Comparison of ENCODE assay signal across 8 mouse cellular contexts in the genomic region with DNA sequence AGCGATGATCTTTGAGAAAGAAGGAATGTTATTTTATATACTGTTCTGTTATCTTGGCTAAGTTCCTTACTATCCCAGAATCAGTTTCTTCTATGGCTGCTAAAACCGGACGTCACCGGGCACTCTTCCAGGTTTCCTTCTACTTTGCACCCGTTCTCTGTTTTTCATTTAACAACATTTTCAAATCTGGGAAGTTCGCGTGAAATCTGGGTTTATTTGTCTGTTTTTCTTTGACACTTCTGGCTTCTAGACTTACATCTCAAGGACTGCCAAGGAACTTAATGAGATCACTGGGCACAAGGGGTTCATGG. TPM values are rescaled to one million over a fixed set of nuclear protein-coding genes. Genes with fewer than 3 reads are reported as not detected.
DNase-seq lines count a peak whose midpoint lies in the region; ATAC-seq and TF ChIP-seq lines count a peak whose summit lies in the region.

No protein-coding gene starts in this region.

- no peaks in the 10 kb centered on the region; the same call in 1 of the 2 replicates for H3K4me1 ChIP-seq in neural tube, embryonic 11.5 days (ENCODE audit: control insufficient read depth, insufficient read depth, low read length)
- peaks cover 3% of the 10 kb centered on the region; the same call in 1 of the 2 replicates for H3K4me1 ChIP-seq in cortical plate, adult 2 months (ENCODE audit: control insufficient read depth, insufficient read depth, low read length)
- H3K4me1 ChIP-seq in heart, embryonic 12.5 days (replicated peaks), result peaks cover 10% of the 10 kb centered on the region

- no peak for TF ChIP-seq CTCF in cortical plate, adult 2 months (IDR thresholded peaks at IDR 0.05; ENCODE audit: extremely low read depth, insufficient read depth, low read length)

- H3K4me3 ChIP-seq in neural tube, embryonic 11.5 days (ENCODE audit: low read depth, low read length), result peak overlapping the region; percentile 56
- H3K4me3 ChIP-seq in cortical plate, adult 2 months (ENCODE audit: insufficient read depth, low read length), result peak overlapping the region; percentile 57
- peak overlapping the region; percentile 80 for H3K4me3 ChIP-seq in heart, embryonic 12.5 days
- H3K4me3 ChIP-seq in macrophage (ENCODE audit: inconsistent target), result peak overlapping the region; percentile 98

- no peak for ATAC-seq in neural tube, embryonic 11.5 days (ENCODE audit: insufficient read depth, low FRiP score, low TSS enrichment)
- ATAC-seq in heart, embryonic 12.5 days (ENCODE audit: insufficient number of reproducible peaks, low FRiP score), result peak; percentile 49

- no peak for TF ChIP-seq POLR2A in cortical plate, adult 2 months (IDR thresholded peaks at IDR 0.05; ENCODE audit: extremely low read depth, insufficient read depth, low read length)

- 44% methylated on average over 7 of the region's 7 CpGs for WGBS in neural tube, embryonic 11.5 days
- WGBS in heart, embryonic 12.5 days, result 27% methylated on average over 7 of the region's 7 CpGs
- 19% methylated on average over 7 of the region's 7 CpGs for WGBS in macrophage (ENCODE audit: missing documents)

- peak overlapping the region; percentile 43 for H3K4me2 ChIP-seq in neural tube, embryonic 11.5 days (ENCODE audit: low read depth)
- H3K4me2 ChIP-seq in heart, embryonic 12.5 days, result peak overlapping the region; percentile 68

- H3K9me3 ChIP-seq in neural tube, embryonic 11.5 days (ENCODE audit: control insufficient read depth, low read length), result no peaks in the 10 kb centered on the region
- no peaks in the 10 kb centered on the region for H3K9me3 ChIP-seq in heart, embryonic 12.5 days (replicated peaks)

- H3K27ac ChIP-seq in neural tube, embryonic 11.5 days (ENCODE audit: low read depth, low read length), result 0 out of 2 replicates have a peak overlapping the region, but pooled peaks have one; percentile 3
- no peak overlapping the region for H3K27ac ChIP-seq in cortical plate, adult 2 months (ENCODE audit: insufficient read depth, low read length)
- H3K27ac ChIP-seq in heart, embryonic 12.5 days (ENCODE audit: poor library complexity, severe bottlenecking), result peak overlapping the region; percentile 82
- H3K27ac ChIP-seq in macrophage, result peak overlapping the region; percentile 68

- H3K27me3 ChIP-seq in neural tube, embryonic 11.5 days (ENCODE audit: control insufficient read depth, insufficient read depth, low read length), result no peaks in the 10 kb centered on the region
- no peaks in the 10 kb centered on the region for H3K27me3 ChIP-seq in heart, embryonic 12.5 days (replicated peaks)

- peaks cover 23% of the 10 kb centered on the region for H3K79me2 ChIP-seq in macrophage (ENCODE audit: inconsistent target)

- no peak for DNase-seq in neural tube, embryonic 11.5 days (ENCODE audit: low spot score)
- no peak for DNase-seq in neural tube, embryonic 10.5 days (ENCODE audit: extremely low spot score, low spot score)
- peak; percentile 84 for DNase-seq in kidney, postnatal 10 days
- DNase-seq in embryo, embryonic 10 days (ENCODE audit: low spot score), result no peak
- DNase-seq in urinary bladder, postnatal 10 days (ENCODE audit: low spot score), result no peak

- H3K36me3 ChIP-seq in neural tube, embryonic 11.5 days (ENCODE audit: control insufficient read depth, insufficient read depth, low read length), result no peaks in the 10 kb centered on the region
- H3K36me3 ChIP-seq in heart, embryonic 12.5 days, result peaks cover 9% of the 10 kb centered on the region; the same call in 1 of the 2 replicates
- peaks cover 7% of the 10 kb centered on the region; the same call in 1 of the 2 replicates for H3K36me3 ChIP-seq in macrophage (ENCODE audit: inconsistent target)

- H3K9ac ChIP-seq in neural tube, embryonic 11.5 days (ENCODE audit: low read length), result peak overlapping the region; percentile 66
- peak overlapping the region; percentile 82 for H3K9ac ChIP-seq in heart, embryonic 12.5 days

RNA-seq across cellular contexts. Expression of gene Tomm7, which starts 0.5 kb away (rescaled TPM):
- polyA plus RNA-seq in neural tube, embryonic 11.5 days (2014; fragmentation: Nextera tagmentation; extraction: Ambion mirVana), result 117 and 119 TPM in 2 replicates
- polyA plus RNA-seq in cortical plate, adult 2 months (2012; rRNA removed), result 90.6 and 97.2 TPM in 2 replicates
- polyA plus RNA-seq in heart, embryonic 12.5 days (2016; fragmentation: Nextera tagmentation; extraction: Ambion mirVana), result 96.3 and 96.9 TPM in 2 replicates
- total RNA-seq in macrophage (2018; cell fraction: chromatin; rRNA removed), result 10 to 100 TPM in 1 of 26 experiments, 1 to 10 TPM in 24, under 1 TPM in 1; 0.79 to 12.5 (median 4.1) TPM
- total RNA-seq in macrophage (2018; cell fraction: cytosol; rRNA removed), result 10 to 100 TPM; 45.0 to 83.7 (median 64.0) TPM
- 10 to 100 TPM in 14 of 26 experiments, 1 to 10 TPM in 12; 4.2 to 15.2 (median 10.2) TPM for total RNA-seq in macrophage (2018; cell fraction: nucleus; rRNA removed)
- 30.7 to 70.1 TPM (median 68.5 TPM) in 3 replicates for polyA plus RNA-seq in macrophage (2018)

RNA-seq across cellular contexts. Expression of gene Rint1, which starts 57.0 kb away (rescaled TPM):
- 27.1 TPM in 2 replicates for polyA plus RNA-seq in neural tube, embryonic 11.5 days (2014; fragmentation: Nextera tagmentation; extraction: Ambion mirVana)
- polyA plus RNA-seq in cortical plate, adult 2 months (2012; rRNA removed), result 15.4 and 16.3 TPM in 2 replicates
- 32.1 and 32.2 TPM in 2 replicates for polyA plus RNA-seq in heart, embryonic 12.5 days (2016; fragmentation: Nextera tagmentation; extraction: Ambion mirVana)
- 10 to 100 TPM; 12.7 to 81.2 (median 39.2) TPM for total RNA-seq in macrophage (2018; cell fraction: chromatin; rRNA removed)
- 10 to 100 TPM in 2 of 26 experiments, 1 to 10 TPM in 24; 3.8 to 12.2 (median 7.4) TPM for total RNA-seq in macrophage (2018; cell fraction: cytosol; rRNA removed)
- 10 to 100 TPM in 24 of 26 experiments, 1 to 10 TPM in 2; 9.4 to 71.3 (median 22.0) TPM for total RNA-seq in macrophage (2018; cell fraction: nucleus; rRNA removed)
- polyA plus RNA-seq in macrophage (2018), result 5.2 to 8.4 TPM (median 6.9 TPM) in 3 replicates
